Mouse (Mus musculus) hindbrain, embryonic 16.5 days (tissue): Measurements from ENCODE around the gene Cln5. TPM values are rescaled to one million over a fixed set of nuclear protein-coding genes. Genes with fewer than 3 reads are reported as not detected.

Source experiments
- ATAC-seq: fragments of 200-750 bp; cut with Nextera tagmentation; 2 replicates; pipeline ENCODE4 v1.8.0; 2017; ENCODE audit warnings: moderate TSS enrichment, moderate library complexity
- H3K27ac ChIP-seq: fragments of 300-500 bp; sonication (generic); 2 replicates; pipeline ENCODE4 v1.5.1; 2014; ENCODE audit warnings: low read depth, mild to moderate bottlenecking, control low read depth, low read length, moderate library complexity
- H3K27me3 ChIP-seq: fragments of 300-500 bp; sonication (generic); replicated peaks from 2 replicates; pipeline ENCODE4 v1.6.1; 2014; ENCODE audit warnings: low read length; ENCODE audit not compliant: control insufficient read depth, insufficient read depth
- H3K36me3 ChIP-seq: fragments of 300-500 bp; sonication (generic); 2 replicates; pipeline ENCODE4 v1.6.1; 2014; ENCODE audit warnings: mild to moderate bottlenecking, low read length, moderate library complexity, mixed read lengths; ENCODE audit not compliant: control insufficient read depth, insufficient read depth
- H3K4me1 ChIP-seq: fragments of 300-500 bp; sonication (generic); 2 replicates; pipeline ENCODE4 v1.6.1; 2014; ENCODE audit warnings: low read depth, low read length; ENCODE audit not compliant: control insufficient read depth, insufficient read depth
- H3K4me2 ChIP-seq: fragments of 300-500 bp; sonication (generic); 2 replicates; pipeline ENCODE4 v1.6.1; 2014; ENCODE audit warnings: mild to moderate bottlenecking, low read length, control low read depth, moderate library complexity
- H3K4me3 ChIP-seq: fragments of 300-500 bp; sonication (generic); 2 replicates; pipeline ENCODE4 v1.5.1; 2014; ENCODE audit warnings: mild to moderate bottlenecking, low read length, control low read depth, moderate library complexity
- H3K9ac ChIP-seq: fragments of 300-500 bp; sonication (generic); 2 replicates; pipeline ENCODE4 v1.6.1; 2014; ENCODE audit warnings: low read depth, mild to moderate bottlenecking, control low read depth, low read length, moderate library complexity
- H3K9me3 ChIP-seq: fragments of 300-500 bp; sonication (generic); 2 replicates; pipeline ENCODE4 v1.6.1; 2014; ENCODE audit warnings: mild to moderate bottlenecking, low read length, moderate library complexity; ENCODE audit not compliant: control insufficient read depth
- WGBS: fragments of 180-500 bp; shearing (Covaris S2); extraction: QIAGEN DNeasy Blood & Tissue Kit; methylation state at CpG from one replicate; pipeline ENCODE4 v1.1.7; 2014; 5-methylcytosine and 5-hydroxymethylcytosine counted together
- polyA plus RNA-seq: library from polyadenylated mRNA; unstranded; fragments of >200 nt; fragmentation: Nextera tagmentation; extraction: Ambion mirVana; gene quantifications from 2 replicates; pipeline ENCODE4 v1.2.1, GENCODE M21; 2015

Cln5 gene
- 12.1 and 13.8 TPM in 2 replicates for polyA plus RNA-seq

GRCm38 (mm10) chr14:103069864-103070611 is at the start of gene Cln5:
TSS of gene Cln5 (plus strand) at chr14:103070216.
- Histone ChIP-seq H3K27me3 (no peaks in the 10 kb centered on the region), H3K9me3 (no peaks in the 10 kb centered on the region), H3K36me3 (peaks cover 2% of the 10 kb centered on the region; the same call in 1 of the 2 replicates), H3K4me1 (peaks cover 10% of the 10 kb centered on the region), H3K9ac (peak within 1 kb of the TSS; percentile 89), H3K4me3 (peak within 1 kb of the TSS; percentile 70), H3K27ac (peak within 1 kb of the TSS; percentile 66), H3K4me2 (peak within 1 kb of the TSS; percentile 96)
- peak; percentile 98 for ATAC-seq
- WGBS = 1% methylated on average over 65 of the region's 65 CpGs

- 95% methylated on average over 2 of the region's 2 CpGs for WGBS
- no peak for ATAC-seq
These were observed 40.8 kb upstream of the Cln5 start for GRCm38 (mm10) chr14:103029203-103029602.

DNA sequence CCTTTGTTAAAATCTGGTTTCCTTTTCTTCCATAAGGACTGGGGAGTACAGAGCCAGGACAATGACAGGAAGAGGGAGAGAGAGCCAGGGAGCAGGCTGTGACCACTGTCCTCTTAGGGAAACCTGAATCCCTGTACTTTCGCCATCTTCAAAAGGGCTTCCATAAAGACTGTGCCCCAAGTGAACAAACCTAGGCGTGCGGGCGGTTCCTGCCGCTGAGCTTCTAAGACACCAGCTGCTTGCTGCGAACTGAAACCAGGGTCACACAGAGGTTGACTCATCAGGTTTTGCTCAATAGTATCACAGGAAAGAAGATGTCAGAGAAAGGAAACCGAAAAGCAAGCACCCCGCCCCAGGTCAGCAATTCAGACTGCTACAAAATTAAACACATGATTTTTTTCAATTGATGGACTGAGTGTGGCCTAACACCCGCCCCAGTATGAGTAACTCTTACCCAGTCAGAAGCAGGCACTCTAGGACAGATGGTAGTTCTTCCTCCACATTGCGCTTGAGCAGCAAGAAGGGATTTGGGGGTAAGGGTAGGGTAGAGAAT is 36.7 kb upstream of the Cln5 start:
- no peak for ATAC-seq
- Histone ChIP-seq H3K9ac (no peak overlapping the region), H3K4me3 (no peak overlapping the region), H3K4me2 (no peak overlapping the region), H3K9me3 (no peaks in the 10 kb centered on the region), H3K4me1 (no peaks in the 10 kb centered on the region), H3K27me3 (no peaks in the 10 kb centered on the region), H3K36me3 (no peaks in the 10 kb centered on the region), H3K27ac (no peak overlapping the region)
- 79% methylated on average over 10 of the region's 10 CpGs for WGBS

More at GRCm38 (mm10) chr14:103029203-103029602, 40.8 kb upstream of the Cln5 start:
- no peak overlapping the region for H3K4me2 ChIP-seq
- no peaks in the 10 kb centered on the region for H3K9me3 ChIP-seq
- no peaks in the 10 kb centered on the region for H3K4me1 ChIP-seq
- H3K27me3 ChIP-seq = no peaks in the 10 kb centered on the region
- H3K36me3 ChIP-seq = no peaks in the 10 kb centered on the region
- H3K27ac ChIP-seq = no peak overlapping the region
- H3K4me3 ChIP-seq = no peak overlapping the region
- H3K9ac ChIP-seq = no peak overlapping the region

DNA sequence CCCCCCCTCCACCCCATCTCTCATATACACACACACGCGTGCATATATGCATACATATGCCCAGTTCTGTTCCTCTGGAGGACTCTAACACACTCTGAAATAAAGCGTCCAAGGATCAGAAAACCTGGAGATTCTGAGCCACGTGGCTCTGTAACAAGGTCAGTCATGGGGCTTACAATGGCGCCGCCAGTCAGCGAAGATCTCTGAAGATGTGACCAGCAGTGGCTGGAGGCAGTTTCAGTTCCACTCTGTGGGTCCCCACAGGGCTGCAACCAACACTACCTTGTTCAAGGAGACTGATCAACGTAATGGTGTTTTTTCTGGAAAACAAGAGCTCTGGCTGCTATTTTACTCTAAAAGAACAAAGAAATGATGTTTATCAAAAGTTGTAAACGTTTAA is 35.9 kb upstream of the Cln5 start:
- Histone ChIP-seq H3K36me3 (no peaks in the 10 kb centered on the region), H3K27me3 (no peaks in the 10 kb centered on the region), H3K27ac (no peak overlapping the region), H3K4me3 (no peak overlapping the region), H3K4me2 (no peak overlapping the region), H3K9me3 (no peaks in the 10 kb centered on the region), H3K4me1 (no peaks in the 10 kb centered on the region), H3K9ac (no peak overlapping the region)
- ATAC-seq = no peak
- WGBS = 87% methylated on average over 9 of the region's 9 CpGs

- WGBS = 81% methylated on average over 3 of the region's 3 CpGs
- Histone ChIP-seq H3K27me3 (no peaks in the 10 kb centered on the region), H3K4me3 (no peak overlapping the region), H3K4me2 (no peak overlapping the region), H3K9me3 (no peaks in the 10 kb centered on the region), H3K4me1 (no peaks in the 10 kb centered on the region), H3K9ac (no peak overlapping the region), H3K36me3 (no peaks in the 10 kb centered on the region), H3K27ac (no peak overlapping the region)
- no peak for ATAC-seq
These were observed 33.0 kb upstream of the Cln5 start for GRCm38 (mm10) chr14:103037016-103037415.

DNA sequence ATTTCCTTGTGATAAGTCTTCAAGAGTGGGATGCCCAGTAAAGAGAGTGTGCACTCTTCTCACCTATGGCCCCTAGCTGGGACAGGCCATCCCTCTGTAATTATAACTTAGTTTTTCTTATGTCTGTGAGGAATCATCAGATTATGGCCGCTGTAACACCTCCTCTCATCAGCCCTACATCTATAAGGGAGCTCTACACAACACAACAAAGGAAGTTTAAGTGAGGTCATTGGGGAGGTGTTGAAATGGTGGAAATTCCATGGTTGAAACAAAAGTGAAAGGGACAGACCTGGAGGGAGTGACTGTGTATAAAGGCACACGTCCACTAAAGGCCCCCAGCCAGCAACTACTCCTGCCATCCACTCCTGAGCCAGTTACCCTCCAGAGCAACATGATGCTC is 23.3 kb upstream of the Cln5 start, which contains the start of gene Acod1:
TSS of gene Acod1 (plus strand) at position 301 of the 400 bp plus-strand sequence.
- no peaks in the 10 kb centered on the region for H3K36me3 ChIP-seq
- H3K4me1 ChIP-seq = no peaks in the 10 kb centered on the region
- no peak within 1 kb of the TSS for H3K9ac ChIP-seq
- H3K4me3 ChIP-seq = no peak within 1 kb of the TSS
- H3K9me3 ChIP-seq = no peaks in the 10 kb centered on the region
- H3K4me2 ChIP-seq = no peak within 1 kb of the TSS
- H3K27me3 ChIP-seq = no peaks in the 10 kb centered on the region
- ATAC-seq = no peak
- 86% methylated on average over 2 of the region's 2 CpGs for WGBS
- no peak within 1 kb of the TSS for H3K27ac ChIP-seq

DNA sequence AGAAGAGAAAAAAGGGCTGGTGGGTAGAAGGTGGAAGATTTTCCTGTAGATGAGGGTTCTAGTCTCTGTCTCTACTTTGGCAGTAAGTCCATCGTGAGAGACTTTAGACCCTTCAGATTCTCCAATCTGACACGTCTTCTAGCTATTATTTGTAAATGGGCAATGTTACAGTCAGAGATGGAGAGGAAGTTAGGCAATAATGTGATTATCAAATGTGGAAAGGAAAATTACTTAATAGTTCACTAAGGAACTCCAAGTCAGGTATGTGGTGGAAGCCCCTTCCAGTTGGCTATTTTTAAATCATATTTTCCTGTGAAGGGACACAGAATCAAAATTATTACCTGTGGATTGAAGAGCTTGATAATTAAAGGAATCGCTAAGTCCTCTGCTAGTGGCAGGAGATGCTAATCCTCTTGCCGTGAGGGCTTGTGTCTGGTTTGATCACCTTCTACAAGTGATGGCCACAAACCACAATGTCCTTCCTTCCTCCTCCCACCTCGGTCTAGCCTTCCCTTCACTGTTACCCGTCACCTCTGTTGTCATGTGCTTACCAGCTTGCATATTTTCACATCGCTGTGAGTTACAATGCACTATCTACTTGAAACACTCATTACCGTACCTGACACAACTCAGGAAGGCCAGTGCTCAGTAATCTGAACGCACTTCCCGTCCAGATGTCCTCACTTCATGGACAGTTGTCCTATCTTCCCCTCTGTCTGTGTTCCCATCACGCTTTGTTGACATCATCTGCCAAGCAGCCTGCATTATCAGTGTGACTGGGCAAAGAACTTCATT is 21.5 kb upstream of the Cln5 start:
- no peak for ATAC-seq
- H3K27me3 ChIP-seq = no peaks in the 10 kb centered on the region
- no peak overlapping the region for H3K4me3 ChIP-seq
- H3K9ac ChIP-seq = no peak overlapping the region
- H3K9me3 ChIP-seq = no peaks in the 10 kb centered on the region
- no peak overlapping the region for H3K4me2 ChIP-seq
- H3K36me3 ChIP-seq = no peaks in the 10 kb centered on the region
- 91% methylated on average over 11 of the region's 11 CpGs for WGBS
- H3K4me1 ChIP-seq = no peaks in the 10 kb centered on the region
- H3K27ac ChIP-seq = no peak overlapping the region

GRCm38 (mm10) chr14:103051159-103051769 is 18.8 kb upstream of the Cln5 start:
- 35% methylated on average over 8 of the region's 8 CpGs for WGBS
- ATAC-seq = peak; percentile 79; the same call in 1 of the 2 replicates
- no peaks in the 10 kb centered on the region for H3K36me3 ChIP-seq
- no peak overlapping the region for H3K27ac ChIP-seq
- H3K4me3 ChIP-seq = no peak overlapping the region
- H3K4me1 ChIP-seq = no peaks in the 10 kb centered on the region
- no peak overlapping the region for H3K9ac ChIP-seq
- no peaks in the 10 kb centered on the region for H3K9me3 ChIP-seq
- H3K4me2 ChIP-seq = no peak overlapping the region
- H3K27me3 ChIP-seq = no peaks in the 10 kb centered on the region

- no peak overlapping the region for H3K4me2 ChIP-seq
- no peak overlapping the region for H3K4me3 ChIP-seq
- no peaks in the 10 kb centered on the region for H3K4me1 ChIP-seq
- H3K9ac ChIP-seq = no peak overlapping the region
- no peak overlapping the region for H3K27ac ChIP-seq
- ATAC-seq = no peak
- no peaks in the 10 kb centered on the region for H3K9me3 ChIP-seq
- no peaks in the 10 kb centered on the region for H3K27me3 ChIP-seq
- WGBS = 90% methylated on average over 13 of the region's 13 CpGs
- H3K36me3 ChIP-seq = no peaks in the 10 kb centered on the region
These were observed 15.3 kb upstream of the Cln5 start for GRCm38 (mm10) chr14:103054731-103055130.
